Comparison of ENCODE assay signal across 8 mouse cellular contexts in genomic region chr4:120569025-120569424, GRCm38 (mm10). TPM values are rescaled to one million over a fixed set of nuclear protein-coding genes. Genes with fewer than 3 reads are reported as not detected.
DNase-seq lines count a peak whose midpoint lies in the region; ATAC-seq and TF ChIP-seq lines count a peak whose summit lies in the region.

No protein-coding gene starts in this region.

- no peaks in the 10 kb centered on the region for H3K9me3 ChIP-seq in limb, embryonic 13.5 days

- H3K4me2 ChIP-seq in limb, embryonic 13.5 days (replicated peaks): peak overlapping the region; percentile 78

- H3K4me1 ChIP-seq in limb, embryonic 13.5 days: peaks cover 31% of the 10 kb centered on the region
- no peaks in the 10 kb centered on the region for H3K4me1 ChIP-seq in olfactory bulb, adult 2 months (ENCODE audit: control insufficient read depth, insufficient read depth, low read length)

- no peaks in the 10 kb centered on the region for H3K27me3 ChIP-seq in limb, embryonic 13.5 days

- no peak for DNase-seq in gastrocnemius, adult 2 months
- DNase-seq in gastrocnemius, postnatal 4 days (ENCODE audit: low spot score in 2 of 2): no peak
- peak; percentile 16 for DNase-seq in c-Kit-positive CD71-positive TER-119-negative erythroid progenitor cells, embryonic 14.5 days (ENCODE audit: low read depth)
- DNase-seq in heart, postnatal 10 days: peak; percentile 29 to 40
- no peak for DNase-seq in frontal cortex, postnatal 14 days (ENCODE audit: low spot score in 2 of 2)
- no peak for DNase-seq in layer of hippocampus, adult 9-10 months (ENCODE audit: low spot score)

- intact Hi-C loops in gastrocnemius, adult 2 months (cut with DNase I): no loop called here
- intact Hi-C loops in heart, postnatal 10 days (cut with DNase I): no loop called here

- WGBS in limb, embryonic 13.5 days: 3% methylated on average over 4 of the region's 4 CpGs
- WGBS in olfactory bulb, adult 2 months: 9% methylated on average over 4 of the region's 4 CpGs

- H3K36me3 ChIP-seq in limb, embryonic 13.5 days: peaks cover 15% of the 10 kb centered on the region

- peak overlapping the region; percentile 83 for H3K4me3 ChIP-seq in gastrocnemius, adult 2 months
- H3K4me3 ChIP-seq in limb, embryonic 13.5 days: peak overlapping the region; percentile 75
- peak overlapping the region; percentile 86; the same call in 1 of the 2 replicates for H3K4me3 ChIP-seq in olfactory bulb, adult 2 months (ENCODE audit: insufficient read depth, low read depth, low read length)

- peak overlapping the region; percentile 95 for H3K27ac ChIP-seq in gastrocnemius, adult 2 months
- peak overlapping the region; percentile 33; the same call in 1 of the 2 replicates for H3K27ac ChIP-seq in limb, embryonic 13.5 days
- no peak overlapping the region for H3K27ac ChIP-seq in olfactory bulb, adult 2 months (ENCODE audit: insufficient read depth, low read depth, low read length)

- H3K9ac ChIP-seq in limb, embryonic 13.5 days: peak overlapping the region; percentile 91

- TF ChIP-seq POLR2A in olfactory bulb, adult 2 months (IDR thresholded peaks at IDR 0.05; ENCODE audit: insufficient read depth, low read depth, low read length): no peak

- TF ChIP-seq CTCF in gastrocnemius, adult 2 months (IDR thresholded peaks at IDR 0.05): no peak
- TF ChIP-seq CTCF in olfactory bulb, adult 2 months (IDR thresholded peaks at IDR 0.05; ENCODE audit: insufficient read depth, low read depth, low read length): no peak

- ATAC-seq in limb, embryonic 13.5 days (ENCODE audit: low FRiP score, low read depth): no peak

RNA-seq across cellular contexts. Expression of gene Ctps, which starts 1.1 kb away (rescaled TPM):
- total RNA-seq in gastrocnemius, adult 2 months (2021): 10 to 100 TPM; 13.1 to 14.4 TPM
- total RNA-seq in gastrocnemius, postnatal 4 days (2021): 10 to 100 TPM; 33.4 to 35.3 TPM
- total RNA-seq in heart, postnatal 10 days (2021): 10 to 100 TPM; 44.2 to 66.0 TPM
- polyA plus RNA-seq in limb, embryonic 13.5 days (2015; fragmentation: Nextera tagmentation; extraction: Ambion mirVana): 89.6 and 91.0 TPM in 2 replicates
- not detected in 2 replicates for polyA plus RNA-seq in olfactory bulb, adult 2 months (2012; ENCODE audit: insufficient read depth, insufficient read length, low replicate concordance, missing spikeins)

RNA-seq across cellular contexts. Expression of gene Gm8439, which starts 19.5 kb away (rescaled TPM):
- total RNA-seq in gastrocnemius, adult 2 months (2021): not detected
- total RNA-seq in gastrocnemius, postnatal 4 days (2021): not detected
- total RNA-seq in heart, postnatal 10 days (2021): not detected
- polyA plus RNA-seq in limb, embryonic 13.5 days (2015; fragmentation: Nextera tagmentation; extraction: Ambion mirVana): not detected in 2 replicates
- not detected in 2 replicates for polyA plus RNA-seq in olfactory bulb, adult 2 months (2012; ENCODE audit: insufficient read depth, insufficient read length, low replicate concordance, missing spikeins)

RNA-seq across cellular contexts. Expression of gene Slfnl1, which starts 37.0 kb away (rescaled TPM):
- under 1 TPM in 1 of 2 experiments, not detected in 1; 0.42 TPM for total RNA-seq in gastrocnemius, adult 2 months (2021)
- under 1 TPM; 0.23 to 0.25 TPM for total RNA-seq in gastrocnemius, postnatal 4 days (2021)
- total RNA-seq in heart, postnatal 10 days (2021): under 1 TPM in 1 of 2 experiments, not detected in 1; 0.29 TPM
- not detected in 2 replicates for polyA plus RNA-seq in limb, embryonic 13.5 days (2015; fragmentation: Nextera tagmentation; extraction: Ambion mirVana)
- not detected in 2 replicates for polyA plus RNA-seq in olfactory bulb, adult 2 months (2012; ENCODE audit: insufficient read depth, insufficient read length, low replicate concordance, missing spikeins)

Comparison
In these comparisons a context has a peak if more than half of its experiments do, and no peak if none do; other contexts are left out.
1. DNase-seq: peak in c-Kit-positive CD71-positive TER-119-negative erythroid progenitor cells, embryonic 14.5 days (single experiment) and heart, postnatal 10 days (2 of 2); none in gastrocnemius, adult 2 months (single experiment), gastrocnemius, postnatal 4 days (0 of 2), frontal cortex, postnatal 14 days (0 of 2) and layer of hippocampus, adult 9-10 months (single experiment).
2. Peak in every context shown above with its lines, with median percentiles within 50 percentile points of each other: H3K4me3 ChIP-seq.